Mouse (Mus musculus) ovary, postnatal 14 days (tissue): Measurements from ENCODE around the gene Ehhadh.
A peak's percentile ranks its signal among the peaks of the same experiment; 100 is the strongest.

Experiments
- DNase-seq: peaks from one replicate; pipeline ENCODE4 v3.0.0; 2022; ENCODE audit warnings: low spot score

The Ehhadh gene

GRCm38 (mm10) chr16:21727897-21728364 is 59.7 kb downstream of the Ehhadh start:
- DNase-seq = peak; percentile 84

GRCm38 (mm10) chr16:21727421-21727820 is 60.2 kb downstream of the Ehhadh start:
- no peak for DNase-seq

GRCm38 (mm10) chr16:21724261-21724660 is 63.3 kb downstream of the Ehhadh start:
- DNase-seq = no peak

GRCm38 (mm10) chr16:21719770-21720169 is 67.8 kb downstream of the Ehhadh start:
- DNase-seq = no peak

- DNase-seq = no peak
These were observed 73.1 kb downstream of the Ehhadh start for GRCm38 (mm10) chr16:21714516-21714915.
